Mouse (Mus musculus): ENCODE measurements around the gene Slc43a2. TPM values are rescaled to one million over a fixed set of nuclear protein-coding genes. Genes with fewer than 3 reads are reported as not detected.
"Not testable (repeated sequence)": the region's sequence is repeated elsewhere in the genome, so short reads cannot be mapped to it uniquely, and the experiment has no call there.

Slc43a2 gene
- polyA plus RNA-seq, 1 experiment from 2014 or later: 16.5 TPM

GRCm38 (mm10) chr11:75585978-75586377 is 54.5 kb downstream of the Slc43a2 start:
- no peak overlapping the region for H3K9ac ChIP-seq
- 76% methylated on average over 5 of the region's 5 CpGs for WGBS
- no peak overlapping the region for H3K4me2 ChIP-seq (replicated peaks)
- peaks cover 25% of the 10 kb centered on the region for H3K4me1 ChIP-seq
- no peaks in the 10 kb centered on the region for H3K27me3 ChIP-seq
- no peak overlapping the region for H3K4me3 ChIP-seq
- no peaks in the 10 kb centered on the region for H3K9me3 ChIP-seq (replicated peaks)
- no peaks in the 10 kb centered on the region for H3K36me3 ChIP-seq
- ATAC-seq (ENCODE audit: low FRiP score): no peak
- H3K27ac ChIP-seq: no peak overlapping the region

GRCm38 (mm10) chr11:75586963-75587362 is 55.5 kb downstream of the Slc43a2 start:
- Histone ChIP-seq H3K9me3 (replicated peaks) (no peaks in the 10 kb centered on the region), H3K36me3 (no peaks in the 10 kb centered on the region), H3K27me3 (no peaks in the 10 kb centered on the region), H3K27ac (no peak overlapping the region), H3K4me3 (no peak overlapping the region), H3K4me1 (peaks cover 25% of the 10 kb centered on the region), H3K4me2 (replicated peaks) (no peak overlapping the region), H3K9ac (no peak overlapping the region)
- no peak for ATAC-seq (ENCODE audit: low FRiP score)
- WGBS: 81% methylated on average over 5 of the region's 5 CpGs

- Histone ChIP-seq H3K27ac (peak within 1 kb of the TSS; percentile 94), H3K27me3 (no peaks in the 10 kb centered on the region), H3K4me1 (peaks cover 25% of the 10 kb centered on the region), H3K4me3 (peak within 1 kb of the TSS; percentile 94), H3K4me2 (replicated peaks) (peak within 1 kb of the TSS; percentile 92), H3K36me3 (peaks cover 7% of the 10 kb centered on the region), H3K9me3 (replicated peaks) (no peaks in the 10 kb centered on the region), H3K9ac (peak within 1 kb of the TSS; percentile 95)
- 6% methylated on average over 49 of the region's 49 CpGs for WGBS
- peak; percentile 89 for ATAC-seq (ENCODE audit: low FRiP score)
Measured at GRCm38 (mm10) chr11:75587493-75588284, 56.2 kb downstream of the Slc43a2 start, which contains the start of gene Pitpna. TSS of gene Pitpna (plus strand) at chr11:75588097.

- peak overlapping the region; percentile 95 for H3K9ac ChIP-seq
- H3K27ac ChIP-seq: peak overlapping the region; percentile 94
- peak overlapping the region; percentile 94 for H3K4me3 ChIP-seq
- H3K4me1 ChIP-seq: peaks cover 25% of the 10 kb centered on the region
- WGBS: 1% methylated on average over 34 of the region's 37 CpGs
- no peaks in the 10 kb centered on the region for H3K9me3 ChIP-seq (replicated peaks)
- H3K36me3 ChIP-seq: peaks cover 14% of the 10 kb centered on the region
- ATAC-seq (ENCODE audit: low FRiP score): peak; percentile 83
- peak overlapping the region; percentile 92 for H3K4me2 ChIP-seq (replicated peaks)
- no peaks in the 10 kb centered on the region for H3K27me3 ChIP-seq
Measured at GRCm38 (mm10) chr11:75588285-75588941, 56.9 kb downstream of the Slc43a2 start.

- no peak for ATAC-seq (ENCODE audit: low FRiP score)
- 92% methylated on average over 5 of the region's 5 CpGs for WGBS
- Histone ChIP-seq H3K27ac (no peak overlapping the region), H3K9me3 (replicated peaks) (no peaks in the 10 kb centered on the region), H3K4me2 (replicated peaks) (no peak overlapping the region), H3K4me1 (peaks cover 20% of the 10 kb centered on the region), H3K36me3 (peaks cover 34% of the 10 kb centered on the region), H3K4me3 (no peak overlapping the region), H3K9ac (no peak overlapping the region), H3K27me3 (no peaks in the 10 kb centered on the region)
Measured at GRCm38 (mm10) chr11:75592612-75593011, 61.1 kb downstream of the Slc43a2 start.

- Histone ChIP-seq H3K9ac (no peak overlapping the region), H3K36me3 (peaks cover 50% of the 10 kb centered on the region), H3K27me3 (no peaks in the 10 kb centered on the region), H3K4me2 (replicated peaks) (no peak overlapping the region), H3K27ac (no peak overlapping the region), H3K9me3 (replicated peaks) (no peaks in the 10 kb centered on the region), H3K4me1 (peaks cover 10% of the 10 kb centered on the region), H3K4me3 (no peak overlapping the region)
- WGBS: 86% methylated on average over 9 of the region's 9 CpGs
- no peak for ATAC-seq (ENCODE audit: low FRiP score)
Measured at GRCm38 (mm10) chr11:75594431-75594830, 62.9 kb downstream of the Slc43a2 start.

GRCm38 (mm10) chr11:75595404-75595803 is 63.9 kb downstream of the Slc43a2 start:
- no peaks in the 10 kb centered on the region for H3K9me3 ChIP-seq (replicated peaks)
- WGBS: 93% methylated on average over 2 of the region's 2 CpGs
- H3K4me2 ChIP-seq (replicated peaks): no peak overlapping the region
- H3K27me3 ChIP-seq: no peaks in the 10 kb centered on the region
- H3K9ac ChIP-seq: no peak overlapping the region
- no peak for ATAC-seq (ENCODE audit: low FRiP score)
- peaks cover under 1% of the 10 kb centered on the region; the same call in 1 of the 2 replicates for H3K4me1 ChIP-seq
- H3K36me3 ChIP-seq: peaks cover 55% of the 10 kb centered on the region
- H3K4me3 ChIP-seq: no peak overlapping the region
- H3K27ac ChIP-seq: no peak overlapping the region

- Histone ChIP-seq H3K9ac (no peak overlapping the region), H3K4me1 (no peaks in the 10 kb centered on the region), H3K27ac (no peak overlapping the region), H3K27me3 (no peaks in the 10 kb centered on the region), H3K4me3 (no peak overlapping the region), H3K9me3 (replicated peaks) (no peaks in the 10 kb centered on the region), H3K4me2 (replicated peaks) (no peak overlapping the region), H3K36me3 (peaks cover 59% of the 10 kb centered on the region)
- ATAC-seq (ENCODE audit: low FRiP score): no peak
- WGBS: 89% methylated on average over 7 of the region's 7 CpGs
Measured at GRCm38 (mm10) chr11:75595816-75596215, 64.3 kb downstream of the Slc43a2 start.

- Histone ChIP-seq H3K4me1 (no peaks in the 10 kb centered on the region), H3K9ac (no peak overlapping the region), H3K36me3 (peaks cover 69% of the 10 kb centered on the region), H3K9me3 (replicated peaks) (no peaks in the 10 kb centered on the region), H3K4me2 (replicated peaks) (no peak overlapping the region), H3K27me3 (no peaks in the 10 kb centered on the region), H3K4me3 (no peak overlapping the region), H3K27ac (no peak overlapping the region)
- 89% methylated on average over 3 of the region's 3 CpGs for WGBS
- ATAC-seq (ENCODE audit: low FRiP score): no peak
Measured at GRCm38 (mm10) chr11:75596726-75597255, 65.3 kb downstream of the Slc43a2 start.

- ATAC-seq (ENCODE audit: low FRiP score): no peak
- WGBS: 90% methylated on average over 6 of the region's 6 CpGs
- no peaks in the 10 kb centered on the region for H3K27me3 ChIP-seq
- H3K27ac ChIP-seq: 0 out of 2 replicates have a peak overlapping the region, but pooled peaks have one; percentile 26
- no peak overlapping the region for H3K4me2 ChIP-seq (replicated peaks)
- H3K4me1 ChIP-seq: no peaks in the 10 kb centered on the region
- H3K4me3 ChIP-seq: no peak overlapping the region
- no peak overlapping the region for H3K9ac ChIP-seq
- H3K9me3 ChIP-seq (replicated peaks): no peaks in the 10 kb centered on the region
- H3K36me3 ChIP-seq: peaks cover 70% of the 10 kb centered on the region
Measured at GRCm38 (mm10) chr11:75598004-75598403, 66.5 kb downstream of the Slc43a2 start.

- not testable (repeated sequence) for H3K9ac ChIP-seq; H3K9me3 ChIP-seq (replicated peaks); H3K27me3 ChIP-seq; H3K4me1 ChIP-seq; H3K4me2 ChIP-seq (replicated peaks); H3K27ac ChIP-seq; H3K4me3 ChIP-seq; ATAC-seq (ENCODE audit: low FRiP score)
- peaks cover 76% of the 10 kb centered on the region for H3K36me3 ChIP-seq
- 95% methylated on average over 17 of the region's 17 CpGs for WGBS
Measured at GRCm38 (mm10) chr11:75599802-75600201, 68.3 kb downstream of the Slc43a2 start.

- 93% methylated on average over 5 of the region's 5 CpGs for WGBS
- H3K27me3 ChIP-seq: no peaks in the 10 kb centered on the region
- no peak overlapping the region for H3K4me2 ChIP-seq (replicated peaks)
- H3K4me3 ChIP-seq: no peak overlapping the region
- ATAC-seq (ENCODE audit: low FRiP score): no peak
- no peaks in the 10 kb centered on the region for H3K4me1 ChIP-seq
- H3K9ac ChIP-seq: no peak overlapping the region
- peaks cover 77% of the 10 kb centered on the region for H3K36me3 ChIP-seq
- H3K9me3 ChIP-seq (replicated peaks): no peaks in the 10 kb centered on the region
- no peak overlapping the region for H3K27ac ChIP-seq
Measured at GRCm38 (mm10) chr11:75604826-75605225, 73.3 kb downstream of the Slc43a2 start.

Measured in hindbrain, embryonic 12.5 days (tissue).